Mouse (Mus musculus) gastrocnemius, postnatal 25 days (tissue): Measurements from ENCODE around the gene Basp1. TPM values are rescaled to one million over a fixed set of nuclear protein-coding genes. Genes with fewer than 3 reads are reported as not detected.
A peak's percentile ranks its signal among the peaks of the same experiment; 100 is the strongest.
"Not testable (repeated sequence)": the region's sequence is repeated elsewhere in the genome, so short reads cannot be mapped to it uniquely, and the experiment has no call there.

Experiments used
- DNase-seq: peaks from one replicate; pipeline ENCODE4 v3.0.0; 2022
- long read RNA-seq, 2 experiments: library from polyadenylated mRNA; stranded (forward); transcript quantifications; one replicate each; pipeline ENCODE4 v2.0.0; 2021
- total RNA-seq, 2 experiments: library from RNA; stranded (reverse); gene quantifications; 1 replicate in 1 of 2; 2 replicates in 1 of 2; pipeline ENCODE4 v1.2.3; 2021

Basp1 gene
- total RNA-seq, result 1 to 10 TPM; 3.7 to 3.9 TPM
- long read RNA-seq, experiment 1, result 0 reads
- long read RNA-seq, experiment 2, result 0 reads

GRCm38 (mm10) chr15:25413378-25413901 lies at the start of gene Basp1:
Gene Basp1, minus strand, starts transcription at chr15:25413764.
- peak; percentile 50 for DNase-seq

DNA sequence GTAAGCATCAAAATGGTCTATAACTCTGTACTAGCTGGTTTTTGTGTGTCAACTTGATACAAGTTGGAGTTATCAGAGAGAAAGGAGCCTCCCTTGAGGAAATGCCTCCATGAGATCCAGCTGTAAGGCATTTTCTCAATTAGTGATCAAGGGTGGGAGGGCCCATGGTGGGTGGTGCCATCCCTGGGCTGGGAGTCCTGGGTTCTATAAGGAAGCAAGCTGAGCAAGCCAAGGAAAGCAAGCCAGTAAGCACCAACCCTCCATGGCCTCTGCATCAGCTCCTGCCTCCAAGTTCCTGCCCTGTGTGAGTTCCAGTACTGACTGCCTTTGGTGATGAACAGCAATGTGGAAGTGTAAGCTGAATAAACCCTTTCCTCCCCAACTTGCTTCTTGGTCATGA lies 49.5 kb upstream of the Basp1 start:
- DNase-seq, result not testable (repeated sequence)

DNA sequence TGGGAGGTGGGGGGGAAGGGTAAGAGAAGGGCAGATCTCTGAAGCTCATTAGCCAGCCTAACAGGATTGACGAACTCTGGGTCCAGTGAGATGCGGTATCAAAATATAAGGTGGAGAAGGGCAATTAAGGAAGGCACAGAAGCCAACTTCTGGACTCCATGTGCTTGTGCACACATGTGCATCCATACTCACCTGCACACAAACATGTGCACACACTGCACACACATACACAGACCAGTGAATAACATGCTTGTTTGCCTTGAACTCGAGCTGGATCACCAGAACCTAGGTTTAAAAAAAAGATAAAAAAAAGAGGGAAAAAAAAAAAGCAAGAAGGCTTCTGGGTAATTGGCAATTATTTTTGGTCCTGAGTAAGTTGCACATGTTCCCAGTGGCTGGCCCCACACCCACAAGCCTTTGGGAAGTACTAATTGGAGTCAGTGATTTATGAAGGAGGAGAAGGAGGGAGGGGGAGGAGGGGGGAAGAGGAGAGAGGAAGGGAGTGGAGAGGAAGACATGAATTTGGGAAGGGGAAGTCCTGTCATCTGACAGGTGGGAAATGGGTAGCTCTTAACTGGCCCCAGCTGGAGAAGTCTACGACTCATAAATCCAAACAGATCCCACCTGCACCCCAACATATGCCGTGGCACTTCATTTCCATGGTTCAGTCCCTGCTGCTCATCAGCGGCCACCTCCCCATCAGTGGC lies 48.6 kb upstream of the Basp1 start:
- no peak for DNase-seq

DNA sequence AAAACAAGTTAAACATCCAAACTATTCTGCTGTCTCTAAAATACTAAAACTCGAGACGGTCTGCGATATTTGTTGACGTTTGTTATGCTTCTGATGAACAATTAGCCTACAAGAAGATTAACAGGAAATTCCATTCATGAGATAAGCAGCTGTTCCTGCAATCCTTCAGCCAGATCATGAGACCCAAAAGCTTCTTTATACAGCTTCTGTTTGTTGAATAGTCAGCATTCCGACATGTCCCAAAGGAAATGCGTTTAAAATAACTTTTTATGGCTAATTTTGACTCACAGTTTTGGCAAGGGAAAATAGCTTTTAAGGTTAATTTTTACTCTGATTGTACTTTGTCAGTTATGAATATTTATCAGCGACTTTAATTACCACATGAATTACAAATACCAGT lies 46.3 kb upstream of the Basp1 start:
- DNase-seq, result no peak

- DNase-seq, result no peak
Observed at GRCm38 (mm10) chr15:25457421-25457820, 43.9 kb upstream of the Basp1 start.

DNA sequence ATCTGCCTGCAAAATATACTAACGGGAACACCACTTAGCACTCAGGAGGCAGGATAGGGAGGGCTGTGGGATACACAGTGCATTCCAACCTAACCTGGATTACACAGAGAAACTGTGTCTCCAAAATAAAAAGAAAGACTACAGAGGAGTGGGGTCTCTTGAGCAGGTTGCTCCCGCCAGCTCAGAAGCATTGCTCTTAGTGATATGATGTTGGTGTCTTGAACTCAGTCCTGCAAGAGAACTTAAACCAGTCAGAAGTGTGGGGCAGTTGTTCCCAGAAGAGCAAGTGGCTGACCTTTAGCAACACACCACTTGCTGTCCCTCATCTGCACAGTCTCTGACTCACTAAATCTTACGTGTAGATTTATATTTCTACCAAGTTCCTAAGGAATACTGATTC lies 40.0 kb upstream of the Basp1 start:
- no peak for DNase-seq

DNA sequence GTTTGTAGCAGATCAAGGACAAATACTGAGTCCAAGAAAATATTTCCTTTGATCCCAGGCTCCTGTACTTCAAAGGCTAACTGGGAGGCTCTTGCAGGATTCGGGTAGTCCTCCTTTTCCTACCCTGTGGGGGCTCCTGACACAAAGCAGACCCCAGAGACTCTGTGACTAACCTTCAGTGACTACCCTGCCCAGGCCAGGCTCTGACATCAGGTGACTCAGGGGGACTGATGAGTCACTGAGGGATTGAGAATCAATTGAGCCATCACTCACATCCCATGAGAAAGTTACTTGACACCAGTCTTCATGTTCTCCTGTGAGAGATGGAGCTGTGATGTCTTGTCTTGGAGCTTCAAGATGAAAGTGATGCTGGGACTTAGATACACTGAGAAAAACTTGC lies 35.8 kb upstream of the Basp1 start:
- no peak for DNase-seq

DNA sequence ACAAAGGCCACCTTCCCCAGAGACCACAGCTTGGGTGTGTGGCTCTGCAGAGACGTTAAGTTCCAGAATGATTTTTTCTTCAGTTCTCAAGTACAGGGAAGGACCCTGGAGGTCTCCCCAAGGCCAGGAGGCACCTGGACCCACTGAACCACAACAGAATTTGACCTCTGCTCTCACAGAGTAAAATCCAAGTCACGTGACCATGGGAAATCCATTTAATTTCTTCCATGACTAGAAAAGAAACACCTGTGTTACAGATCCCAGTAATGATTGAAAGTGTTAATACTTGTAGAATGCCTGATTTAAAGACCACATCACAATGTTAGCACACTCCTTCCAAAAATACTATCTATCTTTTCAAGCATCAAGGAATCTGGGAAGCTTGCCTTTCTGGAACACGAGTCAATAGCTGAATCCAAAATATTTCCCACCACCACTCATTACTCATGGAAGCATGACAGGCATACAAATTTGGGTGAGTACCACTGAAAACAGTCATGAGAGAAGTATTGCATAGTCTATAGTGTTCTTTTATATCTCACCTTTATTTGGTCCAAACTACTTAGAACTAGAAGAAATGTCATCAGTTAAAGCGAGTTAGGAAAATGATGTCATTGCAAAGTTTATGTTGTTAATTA lies 35.3 kb upstream of the Basp1 start:
- no peak for DNase-seq

DNA sequence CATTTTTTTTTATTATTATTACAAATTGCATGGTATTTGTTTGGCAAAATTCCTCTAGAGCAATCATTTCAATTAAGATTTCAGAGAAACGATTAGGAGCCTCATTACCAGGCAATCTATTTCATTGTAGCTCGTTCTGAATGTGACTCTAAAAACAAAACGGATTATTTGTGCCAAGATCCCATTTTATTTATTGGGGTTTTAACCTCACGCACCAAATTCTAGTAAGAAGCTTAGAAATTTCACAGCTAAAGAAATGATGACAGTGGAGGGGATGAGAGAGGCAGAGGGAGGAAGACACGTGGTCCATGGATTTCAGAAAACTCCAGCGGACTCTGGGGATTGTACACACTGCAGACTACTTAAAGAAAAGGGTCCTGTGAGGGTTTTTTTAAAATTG lies 33.6 kb upstream of the Basp1 start:
- DNase-seq, result no peak

- DNase-seq, result no peak
Observed at GRCm38 (mm10) chr15:25446155-25446487, 32.6 kb upstream of the Basp1 start.

- DNase-seq, result no peak
Observed at GRCm38 (mm10) chr15:25445361-25446154, 32.0 kb upstream of the Basp1 start.

- DNase-seq, result no peak
Observed at GRCm38 (mm10) chr15:25444208-25444607, 30.6 kb upstream of the Basp1 start.

DNA sequence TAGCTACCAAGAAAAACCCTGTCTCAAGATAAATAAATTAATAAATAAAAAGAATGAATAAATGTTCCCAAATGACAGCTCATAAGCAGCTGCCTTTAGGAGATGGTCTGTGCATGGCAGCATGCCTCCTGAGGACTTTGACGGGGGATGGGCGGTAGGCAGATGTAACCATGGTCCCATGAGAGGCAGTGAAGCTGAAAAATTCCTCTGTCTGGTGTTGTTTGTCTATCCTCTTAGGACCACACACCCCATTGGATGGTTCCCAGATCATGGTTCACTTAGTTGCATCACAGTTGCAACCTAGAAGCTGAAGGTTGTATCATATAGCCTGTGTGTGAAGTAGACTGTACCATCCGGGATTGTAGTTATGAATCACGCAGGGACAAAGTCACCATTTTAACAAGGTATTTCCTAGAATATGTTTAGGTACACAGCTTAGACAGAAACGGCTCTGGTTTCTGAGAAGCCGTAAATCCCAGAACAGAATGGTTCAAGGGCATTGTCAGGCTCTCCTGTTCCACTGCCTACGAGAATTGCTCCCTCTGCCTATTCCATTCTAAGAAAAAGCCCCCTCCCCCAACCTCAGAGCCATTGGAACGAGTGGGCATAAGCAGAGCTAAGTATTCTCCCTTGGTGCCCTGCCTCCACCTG lies 29.7 kb upstream of the Basp1 start:
- no peak for DNase-seq

- no peak for DNase-seq
Observed at GRCm38 (mm10) chr15:25441868-25442185, 28.3 kb upstream of the Basp1 start.

DNA sequence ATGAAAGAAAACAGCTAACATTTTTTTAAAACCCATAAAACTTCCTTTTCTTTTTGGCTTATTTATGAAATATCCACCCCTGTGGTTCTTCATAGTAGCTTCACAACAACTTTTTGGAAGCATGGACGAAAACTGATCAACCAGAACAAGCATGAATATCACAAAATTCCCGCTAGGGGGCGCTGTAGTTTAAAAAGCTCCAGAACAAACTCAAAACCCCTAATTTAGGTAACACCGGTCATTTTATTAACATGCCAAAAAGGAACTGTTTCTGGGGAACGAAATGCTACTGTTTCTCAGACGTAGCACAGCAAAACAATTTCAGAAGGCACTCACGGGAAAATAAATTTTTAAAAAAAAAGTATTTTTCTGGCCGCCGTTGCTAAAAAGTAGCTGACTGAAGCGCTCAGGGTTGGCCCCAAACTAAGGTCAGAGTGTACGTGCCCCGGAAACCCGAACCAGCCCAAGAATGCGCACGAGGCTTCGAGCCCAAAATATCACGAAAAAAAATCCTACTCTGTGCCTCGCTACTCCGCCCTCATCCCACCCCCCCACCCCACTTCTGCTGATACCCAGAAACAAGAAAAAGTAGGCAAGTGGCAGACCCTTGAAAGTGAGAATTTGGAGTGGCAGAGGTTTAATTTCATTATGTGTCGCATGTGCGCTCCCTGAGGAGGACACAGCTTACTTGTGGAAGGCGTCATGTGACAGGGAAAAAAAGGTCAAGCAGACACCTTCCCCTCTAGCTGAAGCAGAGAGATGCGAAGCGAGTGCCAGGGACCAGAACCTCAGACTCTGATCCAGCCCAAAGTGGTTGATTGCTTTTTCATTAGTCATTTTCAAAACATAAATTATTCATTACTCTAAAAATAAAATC lies 27.7 kb upstream of the Basp1 start:
- peak; percentile 41 for DNase-seq

GRCm38 (mm10) chr15:25440317-25440716 lies 26.8 kb upstream of the Basp1 start:
- DNase-seq, result no peak

GRCm38 (mm10) chr15:25432341-25432740 lies 18.8 kb upstream of the Basp1 start:
- DNase-seq, result no peak

- no peak for DNase-seq
Observed at GRCm38 (mm10) chr15:25430167-25430566, 16.6 kb upstream of the Basp1 start.

DNA sequence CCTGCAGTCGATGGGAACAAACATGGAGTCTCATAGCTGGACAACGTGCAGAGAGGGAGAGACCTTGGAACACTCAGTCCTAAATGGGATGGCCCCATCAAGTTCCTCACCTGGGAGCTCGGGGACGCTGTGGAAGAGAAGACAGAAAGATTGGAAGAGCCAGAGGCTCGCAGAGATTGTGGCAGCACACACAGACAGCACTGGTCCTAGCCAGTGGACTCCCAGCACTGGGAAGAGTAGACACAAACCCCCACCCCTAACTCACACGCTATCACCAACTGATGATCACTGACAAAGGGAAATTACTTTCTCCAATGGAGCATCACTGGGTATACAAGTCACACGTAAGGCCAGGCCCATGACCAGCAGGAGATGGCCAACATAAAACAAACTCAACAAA lies 15.4 kb upstream of the Basp1 start:
- DNase-seq, result no peak

DNA sequence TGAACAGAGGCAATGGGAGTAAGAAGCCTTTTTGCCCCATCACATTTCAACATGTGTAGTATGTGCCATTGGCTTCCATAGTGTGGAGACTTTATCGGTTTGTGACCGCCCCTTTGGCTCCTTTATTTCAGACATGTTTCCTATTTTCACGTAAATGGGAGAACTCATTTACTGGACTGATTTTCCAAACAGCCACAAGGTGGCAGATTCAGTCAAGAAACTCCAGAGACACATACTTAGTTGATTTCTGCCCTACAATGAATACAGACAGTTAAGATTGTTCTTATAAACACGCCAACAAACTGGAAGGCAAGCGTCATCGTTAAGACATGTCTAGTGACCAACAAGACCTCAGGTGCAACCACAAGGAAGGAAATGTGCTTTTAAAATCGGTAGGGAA lies 15.0 kb upstream of the Basp1 start:
- DNase-seq, result no peak

DNA sequence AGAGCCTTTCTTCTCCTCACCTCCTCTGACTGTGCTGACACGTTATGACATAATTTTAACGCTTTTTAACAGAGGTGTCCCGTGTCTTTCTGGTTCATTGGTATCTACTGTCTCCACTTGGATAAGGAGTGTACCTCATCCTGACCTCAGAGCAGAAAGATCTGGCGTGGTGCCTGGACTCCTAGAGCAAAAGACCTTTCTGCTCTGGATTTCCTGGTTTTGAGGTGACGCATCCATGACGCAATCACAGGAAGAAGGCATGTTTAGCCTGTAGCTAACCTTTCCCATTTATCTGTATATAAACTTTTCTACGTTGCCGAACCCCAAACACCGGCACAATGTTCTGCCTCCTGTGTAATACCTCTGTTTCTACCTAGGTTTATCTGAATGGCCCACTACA lies 6.7 kb upstream of the Basp1 start:
- DNase-seq, result no peak

- no peak for DNase-seq
Observed at GRCm38 (mm10) chr15:25416367-25416766, 2.8 kb upstream of the Basp1 start.
